Mouse (Mus musculus) MEL (cell line): Measurements from ENCODE around the gene Olfr1006.

Experiments used
- CTCF ChIP-seq, 3 experiments: IDR thresholded peaks in 2 of 3; conservative IDR thresholded peaks in 1 of 3; 2 replicates each; pipeline ENCODE4 v1.5.1; 2011 to 2012; ENCODE audit warnings: low read length in 3 of 3, low read depth in 2 of 3, mild to moderate bottlenecking in 2 of 3, improper control_type of control experiment in 1 of 3, inconsistent platforms in 1 of 3, mixed read lengths in 1 of 3, moderate library complexity in 1 of 3; ENCODE audit not compliant: control insufficient read depth in 1 of 3, insufficient read depth in 1 of 3, poor library complexity in 1 of 3, severe bottlenecking in 1 of 3
- EP300 ChIP-seq, 2 experiments: IDR thresholded peaks; 2 replicates each; pipeline ENCODE4 v1.6.1; 2011; ENCODE audit warnings: improper control_type of control experiment in 2 of 2, low read length in 2 of 2, low read depth in 1 of 2, mild to moderate bottlenecking in 1 of 2
- GATA1 ChIP-seq: IDR thresholded peaks from 2 replicates; pipeline ENCODE4 v1.6.1; 2011; ENCODE audit warnings: low read depth, low read length, improper control_type of control experiment
- MYB ChIP-seq: IDR thresholded peaks from 2 replicates; pipeline ENCODE4 v1.6.1; 2011; ENCODE audit warnings: mild to moderate bottlenecking, low read depth, low read length, improper control_type of control experiment
- POLR2A ChIP-seq, 2 experiments: IDR thresholded peaks; 2 replicates each; pipeline ENCODE4 v1.6.1; 2011 to 2012; ENCODE audit warnings: low read length in 2 of 2, mild to moderate bottlenecking in 2 of 2, control low read depth in 1 of 2, improper control_type of control experiment in 1 of 2, low read depth in 1 of 2, moderate library complexity in 1 of 2; ENCODE audit not compliant: control insufficient read depth in 1 of 2, insufficient read depth in 1 of 2, poor library complexity in 1 of 2
- POLR2AphosphoS2 ChIP-seq: IDR thresholded peaks from 2 replicates; pipeline ENCODE4 v1.6.1; 2011; ENCODE audit warnings: low read length, improper control_type of control experiment
- POLR2AphosphoS5 ChIP-seq: IDR thresholded peaks from 2 replicates; pipeline ENCODE4 v1.6.1; 2012; ENCODE audit warnings: low read depth, borderline replicate concordance, mild to moderate bottlenecking, inconsistent platforms, low read length, moderate library complexity, mixed read lengths
- SMC3 ChIP-seq: IDR thresholded peaks from 2 replicates; pipeline ENCODE4 v1.6.1; 2011; ENCODE audit warnings: low read depth, low read length, improper control_type of control experiment
- TAL1 ChIP-seq: IDR thresholded peaks from 2 replicates; pipeline ENCODE4 v1.6.1; 2012; ENCODE audit warnings: mild to moderate bottlenecking, inconsistent platforms, low read length, moderate library complexity, mixed read lengths
- UBTF ChIP-seq: IDR thresholded peaks from 2 replicates; pipeline ENCODE4 v1.6.1; 2012; ENCODE audit warnings: low read depth, mild to moderate bottlenecking, inconsistent platforms, low read length, improper control_type of control experiment, moderate library complexity, borderline replicate concordance; ENCODE audit not compliant: insufficient read depth
- ZKSCAN1 ChIP-seq: IDR thresholded peaks from 2 replicates; pipeline ENCODE4 v1.6.1; 2012; ENCODE audit warnings: low read depth, mild to moderate bottlenecking, inconsistent platforms, low read length, improper control_type of control experiment, moderate library complexity

GRCm38 (mm10) chr2:85715119-85715518 lies 36.6 kb upstream of the Olfr1006 start, which contains the start of gene Olfr1009:
- TF ChIP-seq MYB = no peak
- no peak for TF ChIP-seq CTCF (IDR thresholded peaks at IDR 0.05 in 2 of 3, conservative IDR thresholded peaks at IDR 0.05 in 1 of 3; ENCODE audit: control insufficient read depth in 1 of 3, insufficient read depth in 1 of 3, low read depth in 2 of 3, low read length in 3 of 3, poor library complexity in 1 of 3, severe bottlenecking in 1 of 3)
- no peak for TF ChIP-seq POLR2AphosphoS5
- no peak for TF ChIP-seq GATA1
- TF ChIP-seq POLR2A (IDR thresholded peaks at IDR 0.05; ENCODE audit: control insufficient read depth in 1 of 2, insufficient read depth in 1 of 2, low read depth in 1 of 2, low read length in 2 of 2, poor library complexity in 1 of 2) = no peak
- no peak for TF ChIP-seq UBTF
- no peak for TF ChIP-seq SMC3
- TF ChIP-seq TAL1 = no peak
- TF ChIP-seq ZKSCAN1 = no peak
- TF ChIP-seq POLR2AphosphoS2 = no peak
- TF ChIP-seq EP300 (IDR thresholded peaks at IDR 0.05; ENCODE audit: low read depth in 1 of 2, low read length in 2 of 2) = no peak
